Mouse (Mus musculus) G1E (cell line): ENCODE results near the gene Chmp4b. TPM values are rescaled to one million over a fixed set of nuclear protein-coding genes. Genes with fewer than 3 reads are reported as not detected.

Source experiments
- ATAC-seq: 2 replicates; pipeline ENCODE4 v1.8.0; 2016; ENCODE audit warnings: mild to moderate bottlenecking; ENCODE audit not compliant: insufficient number of reproducible peaks, poor library complexity, low FRiP score, severe bottlenecking; ENCODE audit errors: extremely low read depth
- DNase-seq: peaks from one replicate; pipeline ENCODE4 v3.0.0; 2012; ENCODE audit warnings: low spot score
- H3K27me3 ChIP-seq: 2 replicates; pipeline ENCODE4 v1.6.1; 2012; ENCODE audit warnings: mild to moderate bottlenecking, low read length, inconsistent platforms; ENCODE audit not compliant: insufficient read depth
- H3K36me3 ChIP-seq: replicated peaks from 2 replicates; pipeline ENCODE3; 2012; ENCODE audit warnings: mild to moderate bottlenecking, inconsistent platforms
- H3K4me1 ChIP-seq: 2 replicates; pipeline ENCODE4 v1.6.1; 2012; ENCODE audit warnings: low read depth, low read length, inconsistent platforms, mixed read lengths; ENCODE audit not compliant: insufficient read depth
- H3K4me3 ChIP-seq: 2 replicates; pipeline ENCODE4 v1.5.1; 2012; ENCODE audit warnings: low read depth, mild to moderate bottlenecking, inconsistent platforms, low read length, moderate library complexity, mixed read lengths
- H3K9me3 ChIP-seq: replicated peaks from 2 replicates; pipeline ENCODE4 v1.6.1; 2012; ENCODE audit warnings: inconsistent platforms
- CTCF ChIP-seq: IDR thresholded peaks from 2 replicates; pipeline ENCODE4 v1.5.1; 2012; ENCODE audit warnings: low read depth, low read length, inconsistent platforms, mixed read lengths
- GATA1 ChIP-seq: IDR thresholded peaks from 2 replicates; pipeline ENCODE4 v1.6.1; 2012; ENCODE audit warnings: borderline replicate concordance, low read length, inconsistent platforms, mixed read lengths
- GATA2 ChIP-seq: IDR thresholded peaks from 2 replicates; pipeline ENCODE4 v1.6.1; 2012; ENCODE audit warnings: low read depth, low read length, inconsistent platforms, borderline replicate concordance
- POLR2AphosphoS5 ChIP-seq: IDR thresholded peaks from 2 replicates; pipeline ENCODE4 v1.6.1; 2012; ENCODE audit warnings: low read depth, low read length, inconsistent platforms; ENCODE audit not compliant: insufficient replicate concordance
- TAL1 ChIP-seq: conservative IDR thresholded peaks from 2 replicates; pipeline ENCODE4 v1.6.1; 2012; ENCODE audit warnings: low read depth, low read length, inconsistent platforms, mixed read lengths
- polyA plus RNA-seq: library from polyadenylated mRNA; stranded (reverse); fragments of >175 nt; gene quantifications from 2 replicates; pipeline ENCODE4 v1.2.3, GENCODE M21; 2012
- total RNA-seq, 2 experiments: library from RNA; stranded (forward) in 1 of 2; stranded (reverse) in 1 of 2; fragments of 200-1000 nt in 1 of 2; fragments of >200 nt in 1 of 2; fragmentation: Nextera tagmentation in 1 of 2; gene quantifications; 2 replicates each; pipeline ENCODE4 v1.2.3; 2014 to 2017

The Chmp4b gene
- total and polyA plus RNA-seq, 3 experiments: 57.9 to 110 (median 99.8) TPM

DNA sequence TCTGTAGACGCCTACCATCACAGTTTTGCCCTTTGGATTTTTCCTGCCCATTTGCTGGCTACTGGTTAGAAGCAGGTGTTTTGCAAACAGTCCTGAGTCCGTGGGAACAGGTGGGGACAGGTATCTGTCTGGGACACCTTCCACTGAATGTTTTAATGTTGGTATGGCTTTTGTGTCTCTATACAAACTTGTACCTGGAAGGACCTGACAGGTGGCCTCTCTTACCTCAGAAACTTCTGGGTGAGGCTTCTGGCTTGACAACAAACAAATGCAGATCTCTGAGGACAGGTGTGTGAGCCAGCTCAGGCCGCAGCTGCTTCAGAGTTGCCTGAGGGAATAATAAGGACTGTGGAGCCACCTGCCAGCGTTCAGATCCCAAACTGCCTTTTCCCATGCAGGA, 12.4 kb upstream of the Chmp4b start:
- TF ChIP-seq TAL1 (no peak), CTCF (no peak), POLR2AphosphoS5 (no peak), GATA1 (no peak), GATA2 (no peak)
- Histone ChIP-seq H3K4me1 (peaks cover 9% of the 10 kb centered on the region), H3K27me3 (no peaks in the 10 kb centered on the region), H3K36me3 (peaks cover 79% of the 10 kb centered on the region), H3K9me3 (peaks cover 9% of the 10 kb centered on the region), H3K4me3 (no peak overlapping the region)
- no peak for ATAC-seq
- no peak for DNase-seq

GRCm38 (mm10) chr2:154641176-154641575, 10.3 kb upstream of the Chmp4b start:
- Histone ChIP-seq H3K4me3 (no peak overlapping the region), H3K36me3 (peaks cover 81% of the 10 kb centered on the region), H3K27me3 (no peaks in the 10 kb centered on the region), H3K4me1 (peaks cover 4% of the 10 kb centered on the region; the same call in 1 of the 2 replicates), H3K9me3 (peaks cover 9% of the 10 kb centered on the region)
- DNase-seq: no peak
- no peak for TF ChIP-seq GATA2
- TF ChIP-seq TAL1: no peak
- no peak for TF ChIP-seq CTCF
- ATAC-seq: no peak

DNA sequence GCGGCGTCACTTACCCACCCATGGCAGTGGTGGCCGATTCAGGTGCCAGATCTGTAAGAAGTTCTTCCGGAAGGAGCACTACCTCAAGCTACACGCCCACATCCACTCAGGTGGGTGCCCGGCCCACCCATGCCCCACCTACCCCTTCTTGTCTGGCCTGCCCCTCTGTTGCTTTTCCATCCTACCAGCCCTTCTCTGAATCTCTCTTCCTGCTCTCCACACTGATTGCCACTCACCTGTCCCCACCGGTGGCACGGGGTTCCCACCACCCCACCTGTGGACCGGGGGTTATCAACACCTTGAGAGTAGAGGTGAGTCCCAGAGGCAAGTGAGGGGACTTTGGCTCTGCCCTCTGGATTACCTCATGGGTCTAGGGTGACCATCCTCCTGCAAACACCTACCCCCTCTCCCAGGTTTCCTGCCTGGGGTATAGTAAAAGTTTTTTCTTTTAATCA, 9.5 kb upstream of the Chmp4b start:
- Histone ChIP-seq H3K36me3 (peaks cover 83% of the 10 kb centered on the region), H3K4me1 (peaks cover 4% of the 10 kb centered on the region; the same call in 1 of the 2 replicates), H3K27me3 (no peaks in the 10 kb centered on the region), H3K4me3 (no peak overlapping the region), H3K9me3 (peaks cover 9% of the 10 kb centered on the region)
- TF ChIP-seq GATA2: no peak
- TF ChIP-seq POLR2AphosphoS5: no peak
- TF ChIP-seq CTCF: no peak
- ATAC-seq (no peak), DNase-seq (no peak)

DNA sequence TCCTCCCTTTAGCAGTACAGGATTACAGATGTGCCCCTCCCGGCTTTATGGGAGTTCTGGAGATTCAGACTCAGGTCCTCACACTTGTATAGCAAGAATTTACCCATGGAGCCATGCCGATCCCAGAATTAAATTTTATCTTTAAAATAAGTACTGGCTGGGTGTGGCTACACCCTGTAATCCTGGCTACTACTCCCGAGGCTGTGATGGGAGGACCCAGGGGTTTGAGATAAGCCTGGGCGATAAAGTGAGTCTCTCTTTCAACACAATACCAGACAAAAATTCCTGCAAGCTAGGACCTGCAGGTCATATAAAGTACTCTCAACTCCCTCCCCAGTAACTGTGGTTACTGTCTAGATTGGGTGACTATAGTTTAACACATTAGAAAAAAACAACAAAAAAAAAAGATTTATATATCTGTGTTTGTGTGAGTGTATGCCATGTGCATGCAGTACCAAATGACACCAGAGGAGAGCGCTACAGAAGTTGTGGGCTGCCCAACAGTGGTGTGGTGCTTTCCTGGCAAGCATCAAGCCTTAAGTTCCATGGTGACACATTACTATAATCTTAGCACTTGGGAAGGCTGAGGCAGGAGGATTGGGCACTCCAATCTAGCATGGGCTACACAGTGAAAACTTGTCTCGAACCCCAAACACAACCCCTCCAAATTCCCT, 8.7 kb upstream of the Chmp4b start:
- DNase-seq (no peak), ATAC-seq (no peak)
- no peaks in the 10 kb centered on the region for H3K27me3 ChIP-seq
- no peak overlapping the region for H3K4me3 ChIP-seq
- TF ChIP-seq CTCF: peak; percentile 55
- TF ChIP-seq POLR2AphosphoS5: no peak
- TF ChIP-seq TAL1: no peak
- H3K4me1 ChIP-seq: peaks cover 4% of the 10 kb centered on the region; the same call in 1 of the 2 replicates
- H3K9me3 ChIP-seq: peaks cover 8% of the 10 kb centered on the region
- H3K36me3 ChIP-seq: peaks cover 76% of the 10 kb centered on the region

DNA sequence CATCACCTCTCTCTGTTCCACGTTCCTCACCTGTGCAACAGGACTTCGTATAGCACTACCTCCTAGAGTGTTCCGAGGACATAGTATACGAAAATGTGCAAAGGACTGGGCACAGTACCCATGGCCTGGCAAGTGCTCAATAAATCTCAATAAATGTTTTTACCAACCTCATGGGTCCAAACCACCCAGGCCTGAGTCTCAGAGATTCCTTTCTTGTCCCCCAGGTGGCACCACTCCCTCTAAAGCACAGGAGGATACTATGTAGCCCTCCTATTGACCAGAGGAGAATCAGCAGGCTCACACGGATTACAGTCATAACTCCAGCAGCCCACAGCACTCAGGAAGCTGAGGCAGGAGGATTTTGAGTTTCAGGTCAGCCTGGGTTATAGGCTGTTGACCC, 4.9 kb upstream of the Chmp4b start:
- ATAC-seq (no peak), DNase-seq (no peak)
- Histone ChIP-seq H3K27me3 (peaks cover 14% of the 10 kb centered on the region), H3K36me3 (peaks cover 44% of the 10 kb centered on the region), H3K9me3 (peaks cover 3% of the 10 kb centered on the region; the same call in 1 of the 2 replicates), H3K4me3 (no peak overlapping the region), H3K4me1 (peaks cover 3% of the 10 kb centered on the region; the same call in 1 of the 2 replicates)
- TF ChIP-seq TAL1: no peak
- TF ChIP-seq GATA2: no peak
- no peak for TF ChIP-seq CTCF
- TF ChIP-seq GATA1: no peak
- no peak for TF ChIP-seq POLR2AphosphoS5

DNA sequence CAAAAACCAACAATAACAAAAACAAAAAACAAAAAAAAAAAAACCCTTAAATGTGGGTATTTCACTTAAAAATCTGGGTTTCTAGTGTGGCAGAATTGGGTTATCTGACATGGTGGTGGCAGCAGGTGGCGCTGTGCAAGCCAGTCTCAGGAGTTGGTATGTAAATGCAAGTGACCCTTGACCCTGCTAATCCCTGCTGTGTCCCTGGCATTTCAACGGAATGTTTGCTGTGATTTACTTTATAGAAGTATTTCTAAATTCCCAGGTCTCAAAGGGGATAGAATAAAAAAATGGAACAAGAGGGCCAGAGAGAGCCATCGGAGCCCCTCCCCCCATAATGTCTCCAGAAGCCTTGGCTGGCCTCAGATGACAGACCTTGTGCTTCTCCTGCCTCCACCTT, 3.4 kb upstream of the Chmp4b start:
- Histone ChIP-seq H3K4me1 (peaks cover 3% of the 10 kb centered on the region; the same call in 1 of the 2 replicates), H3K9me3 (peaks cover 3% of the 10 kb centered on the region; the same call in 1 of the 2 replicates), H3K36me3 (peaks cover 33% of the 10 kb centered on the region), H3K4me3 (no peak overlapping the region), H3K27me3 (peaks cover 17% of the 10 kb centered on the region)
- no peak for TF ChIP-seq CTCF
- no peak for TF ChIP-seq GATA2
- TF ChIP-seq POLR2AphosphoS5: no peak
- no peak for TF ChIP-seq GATA1
- TF ChIP-seq TAL1: no peak
- DNase-seq (no peak), ATAC-seq (no peak)
